Mouse (Mus musculus) spleen, adult 2 months (tissue): ENCODE measurements around the gene Pck2. TPM values are rescaled to one million over a fixed set of nuclear protein-coding genes. Genes with fewer than 3 reads are reported as not detected.

Experiments
- DNase-seq, 2 experiments: peaks; one replicate each; pipeline versions ENCODE4 v3.0.0 to v3.0.0-alpha.2; 2012 to 2021; ENCODE audit warnings: low spot score in 2 of 2, low read depth in 1 of 2
- H3K27ac ChIP-seq: fragments of 200-500 bp; 2 replicates; pipeline ENCODE4 v1.5.1; 2012; ENCODE audit warnings: low read length, inconsistent platforms; ENCODE audit not compliant: insufficient read depth
- H3K27me3 ChIP-seq: fragments of 200-500 bp; 2 replicates; pipeline ENCODE4 v1.6.1; 2012; ENCODE audit warnings: mild to moderate bottlenecking, moderate library complexity, low read length, inconsistent platforms; ENCODE audit not compliant: control insufficient read depth, insufficient read depth
- H3K36me3 ChIP-seq: fragments of 200-500 bp; 2 replicates; pipeline ENCODE4 v1.6.1; 2012; ENCODE audit warnings: mild to moderate bottlenecking, low read length, inconsistent platforms; ENCODE audit not compliant: control insufficient read depth, insufficient read depth
- H3K4me1 ChIP-seq: fragments of 200-500 bp; 2 replicates; pipeline ENCODE4 v1.6.1; 2011; ENCODE audit warnings: inconsistent platforms; ENCODE audit not compliant: control insufficient read depth, insufficient read depth, insufficient read length
- H3K4me3 ChIP-seq: fragments of 200-500 bp; 2 replicates; pipeline ENCODE4 v1.5.1; 2011; ENCODE audit warnings: mild to moderate bottlenecking, inconsistent platforms; ENCODE audit not compliant: insufficient read depth, insufficient read length; ENCODE audit errors: extremely low read depth
- CTCF ChIP-seq: fragments of 200-500 bp; IDR thresholded peaks from 2 replicates; pipeline ENCODE4 v1.5.1; 2011; ENCODE audit warnings: mild to moderate bottlenecking, inconsistent platforms; ENCODE audit not compliant: insufficient read depth, insufficient read length, insufficient replicate concordance; ENCODE audit errors: extremely low read depth
- POLR2A ChIP-seq: fragments of 200-500 bp; IDR thresholded peaks from 2 replicates; pipeline ENCODE4 v1.6.1; 2011; ENCODE audit warnings: low read depth, low read length, inconsistent platforms
- WGBS: fragments of 180-500 bp; shearing (Covaris S2); methylation state at CpG from one replicate; pipeline ENCODE4 v1.1.7; 2018; 5-methylcytosine and 5-hydroxymethylcytosine counted together
- polyA plus RNA-seq: library from polyadenylated mRNA; depleted of rRNA; stranded (reverse); fragments of >200 nt; gene quantifications from 2 replicates; pipeline ENCODE4 v1.2.3, GENCODE M21; 2012

Gene Pck2
- polyA plus RNA-seq, 1 experiment = 47.9 TPM

DNA sequence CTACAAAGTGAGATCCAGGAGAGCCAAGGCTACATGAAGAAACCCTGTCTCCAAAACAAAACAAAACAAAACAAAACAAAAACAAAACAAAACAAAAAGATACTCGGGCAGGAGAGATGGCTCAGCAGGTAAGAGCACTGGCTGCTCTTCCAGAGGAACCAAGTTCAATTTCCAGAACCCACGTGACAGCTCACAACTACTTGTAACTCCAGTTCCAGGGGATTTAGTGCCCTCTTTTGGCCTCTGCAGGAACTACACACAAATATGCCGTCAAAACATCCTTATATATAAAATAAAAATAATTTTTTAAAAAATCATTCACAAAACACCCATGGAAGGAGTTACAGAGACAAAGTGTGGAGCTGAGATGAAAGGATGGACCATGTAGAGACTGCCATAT, 12.1 kb upstream of the Pck2 start:
- WGBS = 13% methylated on average over 3 of the region's 3 CpGs
- H3K4me1 ChIP-seq = no peaks in the 10 kb centered on the region
- H3K36me3 ChIP-seq = no peaks in the 10 kb centered on the region
- H3K27me3 ChIP-seq = 0 out of 2 replicates have a peak, but pooled peaks cover 1% of the 10 kb centered on the region
- DNase-seq = peak in 1 of 2 experiments; percentile 46
- no peak overlapping the region for H3K4me3 ChIP-seq
- TF ChIP-seq CTCF = peak; percentile 12; the same call in 1 of the 2 replicates
- TF ChIP-seq POLR2A = no peak
- H3K27ac ChIP-seq = no peak overlapping the region

DNA sequence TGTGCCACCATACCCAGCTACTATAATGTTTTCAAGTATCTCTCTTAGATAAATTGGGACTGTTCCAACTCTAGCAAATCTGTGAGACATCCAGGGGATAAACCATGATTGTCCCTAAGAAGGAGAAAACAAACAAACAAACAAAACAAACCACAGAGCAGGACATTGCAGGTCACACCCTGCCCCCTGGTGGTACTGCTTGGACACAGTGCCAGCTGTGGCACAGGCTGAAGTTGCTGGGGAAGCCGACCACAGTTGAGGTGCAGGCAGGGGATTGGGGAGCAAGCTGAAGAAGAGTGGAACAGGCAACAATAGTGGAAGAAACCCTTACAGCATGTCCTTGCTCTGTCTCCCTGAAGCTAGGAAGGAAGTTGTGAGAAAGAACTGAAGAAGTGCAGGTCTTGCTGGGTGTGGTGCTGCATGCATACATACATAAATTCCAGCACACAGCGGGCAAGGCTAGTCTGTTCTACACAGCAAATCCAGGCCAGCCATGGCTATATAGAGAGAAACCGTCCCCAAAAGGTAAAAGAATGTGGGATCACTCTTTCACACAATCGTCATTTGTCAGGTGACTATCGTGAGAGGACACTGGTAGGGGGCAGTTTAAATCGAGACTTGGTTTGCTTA, 3.8 kb upstream of the Pck2 start:
- H3K27ac ChIP-seq = no peak overlapping the region
- DNase-seq = peak in 1 of 2 experiments; percentile 27
- WGBS = 65% methylated on average over 6 of the region's 6 CpGs
- H3K4me3 ChIP-seq = no peak overlapping the region
- H3K36me3 ChIP-seq = no peaks in the 10 kb centered on the region
- H3K27me3 ChIP-seq = no peaks in the 10 kb centered on the region
- H3K4me1 ChIP-seq = peaks cover 8% of the 10 kb centered on the region; the same call in 1 of the 2 replicates
- TF ChIP-seq CTCF = peak; percentile 55; the same call in 1 of the 2 replicates
- TF ChIP-seq POLR2A = no peak

DNA sequence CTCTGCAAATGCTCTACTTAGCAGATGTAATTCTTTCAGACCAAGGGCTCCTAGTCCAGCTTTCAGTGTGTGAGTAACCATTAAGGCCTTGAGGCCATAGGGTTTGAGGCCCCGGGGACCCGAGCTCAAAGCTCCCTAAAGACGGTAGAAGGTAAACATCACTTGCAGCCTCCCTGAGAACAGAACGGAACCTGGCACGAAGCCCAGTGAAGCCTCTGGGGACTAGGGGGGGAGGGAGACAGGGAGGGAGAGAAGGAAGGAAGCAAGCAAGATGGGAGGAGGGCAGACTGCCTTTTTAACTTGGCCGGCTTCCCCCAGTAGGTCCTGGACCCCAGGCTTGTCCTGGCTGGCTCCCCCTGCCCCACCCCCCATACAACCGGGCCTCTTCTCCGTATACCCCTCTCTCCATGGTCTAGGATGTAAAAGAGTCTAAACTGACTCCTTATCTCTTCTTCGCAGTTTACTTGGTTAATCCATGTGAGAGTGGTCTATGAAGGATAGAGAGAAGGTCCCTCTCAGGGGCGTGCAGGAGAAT, 788 bp downstream of the Pck2 start:
- Histone ChIP-seq H3K36me3 (peaks cover 16% of the 10 kb centered on the region), H3K4me3 (peak overlapping the region; percentile 97), H3K27ac (peak overlapping the region; percentile 90), H3K27me3 (no peaks in the 10 kb centered on the region), H3K4me1 (peaks cover 9% of the 10 kb centered on the region; the same call in 1 of the 2 replicates)
- no peak for TF ChIP-seq CTCF
- TF ChIP-seq POLR2A = no peak
- 7% methylated on average over 10 of the region's 10 CpGs for WGBS
- DNase-seq = peak; percentile 54 to 88

DNA sequence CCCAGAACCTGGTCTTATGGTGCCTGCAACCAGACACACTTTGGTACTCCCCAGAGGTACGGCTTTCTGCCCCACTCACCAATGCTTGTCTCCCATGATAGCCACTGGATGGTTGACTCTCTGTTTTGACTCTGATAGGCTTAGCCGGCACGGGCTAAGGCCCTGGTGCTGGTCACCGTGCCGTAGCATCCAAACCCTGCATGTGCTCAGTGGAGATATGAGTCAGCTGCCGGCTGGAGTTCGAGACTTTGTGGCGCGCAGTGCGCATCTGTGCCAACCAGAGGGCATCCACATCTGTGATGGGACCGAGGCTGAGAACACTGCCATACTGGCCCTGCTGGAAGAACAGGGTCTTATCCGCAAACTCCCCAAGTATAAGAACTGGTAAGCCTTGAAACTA, 2.2 kb downstream of the Pck2 start:
- no peak for DNase-seq
- no peaks in the 10 kb centered on the region for H3K27me3 ChIP-seq
- peaks cover 9% of the 10 kb centered on the region; the same call in 1 of the 2 replicates for H3K4me1 ChIP-seq
- WGBS = 83% methylated on average over 12 of the region's 12 CpGs
- H3K27ac ChIP-seq = no peak overlapping the region
- TF ChIP-seq POLR2A (no peak), CTCF (no peak)
- H3K4me3 ChIP-seq = no peak overlapping the region
- H3K36me3 ChIP-seq = peaks cover 17% of the 10 kb centered on the region

DNA sequence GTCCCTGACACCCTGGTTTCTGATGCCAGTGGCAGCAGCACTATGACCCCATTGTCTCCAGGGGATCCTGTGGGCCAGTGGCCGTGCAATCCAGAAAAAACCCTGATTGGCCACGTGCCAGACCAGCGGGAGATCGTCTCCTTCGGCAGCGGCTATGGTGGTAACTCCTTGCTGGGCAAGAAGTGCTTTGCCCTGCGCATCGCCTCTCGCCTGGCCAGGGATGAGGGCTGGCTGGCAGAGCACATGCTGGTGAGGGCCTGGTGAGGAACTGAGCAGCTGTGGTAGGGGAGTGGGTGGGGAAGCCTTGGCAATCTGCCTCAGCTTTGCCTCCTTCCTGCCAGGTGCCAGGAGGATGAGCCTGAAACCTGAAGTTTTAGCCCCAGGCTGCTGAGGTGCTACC, 4.3 kb downstream of the Pck2 start:
- H3K4me3 ChIP-seq = no peak overlapping the region
- WGBS = 83% methylated on average over 9 of the region's 9 CpGs
- peaks cover 9% of the 10 kb centered on the region; the same call in 1 of the 2 replicates for H3K4me1 ChIP-seq
- H3K36me3 ChIP-seq = peaks cover 34% of the 10 kb centered on the region
- no peak for DNase-seq
- H3K27ac ChIP-seq = no peak overlapping the region
- H3K27me3 ChIP-seq = no peaks in the 10 kb centered on the region
- no peak for TF ChIP-seq POLR2A
- no peak for TF ChIP-seq CTCF

DNA sequence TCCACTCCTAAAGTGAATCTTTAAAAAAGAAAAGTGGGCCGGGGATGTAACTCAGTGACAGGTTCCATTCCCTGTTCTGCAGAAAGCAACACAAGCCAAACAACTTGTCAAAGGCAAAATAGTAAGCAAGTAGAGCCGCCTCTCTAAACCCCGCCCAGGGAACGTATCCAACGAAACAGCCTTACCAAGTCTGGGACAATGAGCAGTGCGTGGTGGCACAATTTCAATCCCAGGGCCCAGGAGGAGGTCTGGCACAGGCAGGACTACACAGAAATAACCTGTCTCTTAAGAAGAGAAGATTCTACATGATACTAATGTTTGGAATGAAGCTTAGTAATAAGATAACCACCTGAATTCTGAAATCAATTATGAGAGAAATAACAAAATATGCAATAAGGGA, 10.1 kb downstream of the Pck2 start:
- H3K27me3 ChIP-seq = no peaks in the 10 kb centered on the region
- TF ChIP-seq POLR2A = no peak
- TF ChIP-seq CTCF = no peak
- H3K36me3 ChIP-seq = peaks cover 22% of the 10 kb centered on the region
- no peak overlapping the region for H3K4me3 ChIP-seq
- WGBS = 92% methylated on average over 6 of the region's 6 CpGs
- no peak for DNase-seq
- H3K4me1 ChIP-seq = no peaks in the 10 kb centered on the region
- no peak overlapping the region for H3K27ac ChIP-seq

DNA sequence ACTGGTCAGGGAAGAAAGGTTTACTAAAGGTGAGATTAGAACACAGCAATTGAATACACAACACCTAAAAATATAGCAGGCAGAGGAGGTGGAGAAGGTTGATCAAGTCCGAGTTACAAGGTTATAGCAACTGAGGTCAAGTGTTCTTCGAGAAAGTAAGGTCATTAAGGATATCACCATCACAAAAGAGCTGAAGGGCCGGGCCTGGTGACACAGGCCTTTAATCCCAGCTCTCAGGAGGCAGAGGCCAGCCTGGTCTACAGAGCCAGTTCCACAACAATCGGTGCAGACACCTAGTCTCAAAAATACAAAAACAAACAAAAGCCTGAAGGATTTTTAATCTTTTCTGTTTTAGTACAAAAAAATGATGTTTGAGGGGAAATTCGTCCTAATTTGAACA, 11.3 kb downstream of the Pck2 start:
- TF ChIP-seq CTCF = no peak
- H3K4me1 ChIP-seq = no peaks in the 10 kb centered on the region

More for the DNA sequence above, 11.3 kb downstream of the Pck2 start:
- 84% methylated on average over 5 of the region's 5 CpGs for WGBS
- Histone ChIP-seq H3K27me3 (no peaks in the 10 kb centered on the region), H3K27ac (no peak overlapping the region), H3K36me3 (peaks cover 17% of the 10 kb centered on the region), H3K4me3 (no peak overlapping the region)
- DNase-seq = no peak
